Mouse (Mus musculus) lung, adult 18-20 months (tissue): Measurements from ENCODE around the gene Neurod1.

Source experiments
- DNase-seq, 2 experiments: peaks; one replicate each; pipeline ENCODE4 v3.0.0; 2022; ENCODE audit warnings: mixed read lengths in 2 of 2

Gene Neurod1

GRCm38 (mm10) chr2:79442906-79443305 lies 13.6 kb downstream of the Neurod1 start:
- DNase-seq, result no peak

- no peak for DNase-seq
Measured at GRCm38 (mm10) chr2:79442227-79442626, 14.3 kb downstream of the Neurod1 start.

GRCm38 (mm10) chr2:79430061-79430460 lies 26.5 kb downstream of the Neurod1 start:
- DNase-seq, result no peak

GRCm38 (mm10) chr2:79429650-79430049 lies 26.9 kb downstream of the Neurod1 start:
- DNase-seq, result peak; percentile 32 to 54

- no peak for DNase-seq
Measured at GRCm38 (mm10) chr2:79429108-79429507, 27.4 kb downstream of the Neurod1 start.

GRCm38 (mm10) chr2:79428569-79429104 lies 27.9 kb downstream of the Neurod1 start:
- peak; percentile 32 to 39 for DNase-seq

GRCm38 (mm10) chr2:79428022-79428421 lies 28.5 kb downstream of the Neurod1 start:
- DNase-seq, result no peak

- DNase-seq, result no peak
Measured at GRCm38 (mm10) chr2:79421696-79422095, 34.9 kb downstream of the Neurod1 start.

- DNase-seq, result no peak
Measured at GRCm38 (mm10) chr2:79414505-79414904, 42.0 kb downstream of the Neurod1 start.

- no peak for DNase-seq
Measured at GRCm38 (mm10) chr2:79410903-79411255, 45.7 kb downstream of the Neurod1 start.

GRCm38 (mm10) chr2:79410247-79410902 lies 46.2 kb downstream of the Neurod1 start:
- DNase-seq, result no peak

- DNase-seq, result no peak
Measured at GRCm38 (mm10) chr2:79405661-79406405, 50.7 kb downstream of the Neurod1 start.
